Mouse (Mus musculus) heart, postnatal 0 days (tissue): ENCODE results near the gene Fn1. TPM values are rescaled to one million over a fixed set of nuclear protein-coding genes. Genes with fewer than 3 reads are reported as not detected.

Source experiments
- ATAC-seq: fragments of 200-750 bp; cut with Nextera tagmentation; 2 replicates; pipeline ENCODE4 v1.8.0; 2017; ENCODE audit warnings: low read depth, moderate number of reproducible peaks, moderate library complexity; ENCODE audit not compliant: insufficient read depth
- DNase-seq: peaks from one replicate; pipeline ENCODE4 v3.0.0-alpha.2; 2016; ENCODE audit warnings: low spot score
- H3K27ac ChIP-seq: fragments of 300-500 bp; sonication (generic); 2 replicates; pipeline ENCODE4 v1.5.1; 2014; ENCODE audit warnings: low read depth, mild to moderate bottlenecking
- H3K27me3 ChIP-seq: fragments of 300-500 bp; sonication (generic); 2 replicates; pipeline ENCODE4 v1.6.1; 2014; ENCODE audit warnings: low read length, mixed read lengths; ENCODE audit not compliant: control insufficient read depth, insufficient read depth
- H3K36me3 ChIP-seq: fragments of 300-500 bp; sonication (generic); replicated peaks from 2 replicates; pipeline ENCODE4 v1.6.1; 2014; ENCODE audit warnings: low read length, mixed read lengths; ENCODE audit not compliant: control insufficient read depth, insufficient read depth
- H3K4me1 ChIP-seq: fragments of 300-500 bp; sonication (generic); 2 replicates; pipeline ENCODE4 v1.6.1; 2014; ENCODE audit warnings: antibody characterized with exemption; ENCODE audit not compliant: control insufficient read depth, insufficient read depth
- H3K4me2 ChIP-seq: fragments of 300-500 bp; sonication (generic); 2 replicates; pipeline ENCODE4 v1.6.1; 2014; ENCODE audit warnings: low read depth, mild to moderate bottlenecking, low read length, moderate library complexity
- H3K4me3 ChIP-seq: fragments of 300-500 bp; sonication (generic); 2 replicates; pipeline ENCODE4 v1.5.1; 2014; ENCODE audit warnings: low read depth, low read length
- H3K9ac ChIP-seq: fragments of 300-500 bp; sonication (generic); replicated peaks from 2 replicates; pipeline ENCODE4 v1.6.1; 2014; ENCODE audit warnings: low read depth, low read length, mixed read lengths
- H3K9me3 ChIP-seq: fragments of 300-500 bp; sonication (generic); replicated peaks from 2 replicates; pipeline ENCODE4 v1.6.1; 2016; ENCODE audit warnings: low read length; ENCODE audit not compliant: control insufficient read depth
- CTCF ChIP-seq: IDR thresholded peaks from 2 replicates; pipeline ENCODE4 v1.5.1; 2016; ENCODE audit warnings: antibody characterized with exemption, control low read depth, low read depth
- EP300 ChIP-seq: IDR thresholded peaks from 2 replicates; pipeline ENCODE4 v1.6.1; 2016; ENCODE audit warnings: antibody characterized with exemption, low read depth
- WGBS: fragments of 180-500 bp; shearing (Covaris S2); extraction: QIAGEN DNeasy Blood & Tissue Kit; methylation state at CpG from one replicate; pipeline ENCODE4 v1.1.7; 2014; 5-methylcytosine and 5-hydroxymethylcytosine counted together
- polyA plus RNA-seq: library from polyadenylated mRNA; unstranded; fragments of >200 nt; fragmentation: Nextera tagmentation; extraction: Ambion mirVana; gene quantifications from 2 replicates; pipeline ENCODE4 v1.2.1, GENCODE M21; 2015
- total RNA-seq: library from RNA; depleted of rRNA; stranded (reverse); fragments of >200 nt; gene quantifications from 2 replicates; pipeline ENCODE4 v1.2.3, GENCODE M21; 2014; ENCODE audit warnings: low replicate concordance

Fn1 gene
- total and polyA plus RNA-seq, 2 experiments from 2014 or later: 84.2 to 234 TPM

DNA sequence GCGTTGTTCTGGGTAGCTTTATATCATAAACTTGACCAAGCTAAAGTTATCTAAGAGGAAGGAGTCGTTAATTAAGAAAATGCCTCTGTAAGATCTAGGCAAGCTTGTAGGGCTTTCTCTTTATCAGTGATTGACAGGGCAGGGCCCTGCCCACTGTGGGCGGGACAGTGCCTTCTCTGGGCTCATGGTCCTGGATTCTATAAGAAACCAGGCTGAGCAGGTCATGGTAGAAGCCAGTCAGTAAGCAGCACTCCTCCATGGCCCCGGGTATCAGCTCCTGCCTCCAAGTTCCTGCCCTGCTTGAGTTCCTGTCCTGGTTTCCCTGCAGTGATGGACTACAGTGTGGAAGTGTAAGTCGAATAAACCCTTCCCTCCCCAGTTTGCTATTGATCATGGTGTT, 43.1 kb downstream of the Fn1 start:
- no peaks in the 10 kb centered on the region for H3K4me1 ChIP-seq
- DNase-seq: no peak
- H3K4me2 ChIP-seq: no peak overlapping the region
- H3K27me3 ChIP-seq: no peaks in the 10 kb centered on the region
- TF ChIP-seq EP300 (no peak), CTCF (no peak)
- ATAC-seq: no peak
- no peak overlapping the region for H3K4me3 ChIP-seq
- peaks cover 72% of the 10 kb centered on the region for H3K36me3 ChIP-seq
- no peak overlapping the region for H3K9ac ChIP-seq
- H3K27ac ChIP-seq: no peak overlapping the region
- 81% methylated on average over 5 of the region's 5 CpGs for WGBS
- no peaks in the 10 kb centered on the region for H3K9me3 ChIP-seq

DNA sequence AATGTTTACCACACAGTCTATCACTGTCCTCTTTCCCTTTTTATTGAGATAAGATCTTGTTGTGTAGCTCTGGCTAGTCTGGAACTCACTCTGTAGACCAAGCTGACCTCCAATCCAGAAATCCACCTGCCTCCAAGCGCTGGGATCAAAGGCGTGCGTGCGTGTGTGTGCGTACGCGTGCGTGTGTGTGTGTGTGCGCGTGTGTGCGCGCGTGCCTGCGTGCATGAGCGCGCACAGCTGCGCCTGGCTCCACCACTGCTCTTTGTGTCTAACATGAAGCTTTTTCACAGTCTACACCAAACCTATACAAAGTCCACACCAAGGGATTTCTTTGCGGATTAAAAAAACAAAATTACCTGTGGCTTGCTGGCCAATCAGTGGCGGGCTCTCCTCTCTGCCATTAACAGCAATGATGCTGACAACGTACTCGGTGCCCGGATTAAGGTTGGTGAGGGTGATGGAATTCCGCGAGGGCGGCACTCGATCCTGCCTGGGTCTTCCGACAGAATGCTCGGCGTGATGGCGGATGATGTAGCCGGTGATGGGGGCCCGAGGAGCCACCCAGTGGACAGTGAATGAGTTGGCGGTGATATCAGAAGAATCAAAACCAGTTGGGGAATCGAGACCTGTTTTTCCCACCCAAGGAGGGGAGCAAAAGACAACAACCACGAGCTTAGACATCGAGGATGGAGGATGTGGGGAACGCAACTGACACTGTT, 43.8 kb downstream of the Fn1 start:
- peaks cover 72% of the 10 kb centered on the region for H3K36me3 ChIP-seq
- no peak overlapping the region for H3K27ac ChIP-seq

DNA sequence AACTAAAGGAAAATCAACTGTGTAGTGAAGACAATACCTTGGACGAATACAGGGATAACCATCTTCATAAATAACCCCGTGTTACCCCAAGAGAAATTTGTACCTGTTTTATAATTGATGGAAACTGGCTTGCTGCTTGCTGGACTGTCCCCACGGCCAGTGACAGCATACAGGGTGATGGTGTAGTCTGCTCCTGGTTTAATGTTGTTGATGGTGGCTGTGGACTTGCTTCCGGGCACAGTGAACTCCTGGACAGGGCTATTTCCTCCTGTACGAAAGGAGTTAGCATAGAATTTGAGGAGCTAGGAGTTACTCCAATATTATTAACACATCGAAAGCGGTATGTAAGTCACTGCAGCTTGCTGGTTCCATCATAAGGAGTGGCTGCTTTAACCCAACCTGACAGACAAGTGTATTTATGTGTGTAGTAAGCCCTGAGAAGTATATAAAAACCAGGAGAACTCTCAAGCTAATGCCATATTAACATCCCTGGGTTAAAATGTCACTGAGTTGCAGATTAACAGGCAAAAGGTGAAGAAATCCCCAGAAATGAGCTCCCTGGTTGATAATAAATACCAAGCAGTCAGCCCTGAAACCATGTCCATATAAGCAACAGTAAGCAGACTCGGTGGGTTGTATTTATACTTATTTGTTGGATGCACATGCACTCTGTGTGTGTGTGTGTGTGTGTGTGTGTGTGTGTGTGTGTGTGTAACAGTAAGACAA, 46.2 kb downstream of the Fn1 start:
- Histone ChIP-seq H3K4me1 (no peaks in the 10 kb centered on the region), H3K36me3 (peaks cover 68% of the 10 kb centered on the region), H3K27ac (no peak overlapping the region), H3K27me3 (no peaks in the 10 kb centered on the region), H3K9me3 (no peaks in the 10 kb centered on the region), H3K9ac (no peak overlapping the region), H3K4me2 (no peak overlapping the region), H3K4me3 (no peak overlapping the region)
- DNase-seq (no peak), ATAC-seq (no peak)
- TF ChIP-seq EP300: no peak
- no peak for TF ChIP-seq CTCF
- 85% methylated on average over 8 of the region's 8 CpGs for WGBS

More for the DNA sequence above, 43.8 kb downstream of the Fn1 start:
- H3K9ac ChIP-seq: no peak overlapping the region
- TF ChIP-seq CTCF (no peak), EP300 (no peak)
- DNase-seq (no peak), ATAC-seq (no peak)
- H3K4me1 ChIP-seq: no peaks in the 10 kb centered on the region
- H3K4me3 ChIP-seq: no peak overlapping the region
- WGBS: 92% methylated on average over 37 of the region's 37 CpGs
- no peaks in the 10 kb centered on the region for H3K9me3 ChIP-seq
- no peaks in the 10 kb centered on the region for H3K27me3 ChIP-seq
- H3K4me2 ChIP-seq: no peak overlapping the region

DNA sequence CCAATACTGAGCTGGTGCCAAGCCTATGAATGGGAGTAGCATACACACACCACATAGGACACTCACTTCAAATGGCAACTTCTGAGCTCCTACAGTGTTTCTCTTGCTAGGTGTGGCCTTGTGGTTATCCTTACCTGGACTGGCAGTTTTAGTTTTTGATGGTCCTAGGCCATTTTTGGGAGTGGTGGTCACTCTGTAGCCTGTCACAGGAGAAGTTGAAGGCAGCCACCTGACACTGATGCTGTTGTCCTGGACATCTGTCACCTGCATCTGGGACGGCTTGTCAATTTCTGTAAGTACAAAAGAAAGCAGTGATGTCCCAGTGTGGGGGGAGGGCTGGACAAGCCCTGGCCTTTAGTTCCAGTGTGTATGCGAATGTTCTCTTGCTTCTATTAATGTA, 47.2 kb downstream of the Fn1 start:
- Histone ChIP-seq H3K4me1 (no peaks in the 10 kb centered on the region), H3K27ac (no peak overlapping the region), H3K4me2 (no peak overlapping the region), H3K4me3 (no peak overlapping the region), H3K36me3 (peaks cover 66% of the 10 kb centered on the region), H3K9ac (no peak overlapping the region), H3K9me3 (no peaks in the 10 kb centered on the region), H3K27me3 (no peaks in the 10 kb centered on the region)
- 84% methylated on average over 2 of the region's 2 CpGs for WGBS
- no peak for ATAC-seq
- DNase-seq: no peak
- no peak for TF ChIP-seq CTCF
- no peak for TF ChIP-seq EP300

DNA sequence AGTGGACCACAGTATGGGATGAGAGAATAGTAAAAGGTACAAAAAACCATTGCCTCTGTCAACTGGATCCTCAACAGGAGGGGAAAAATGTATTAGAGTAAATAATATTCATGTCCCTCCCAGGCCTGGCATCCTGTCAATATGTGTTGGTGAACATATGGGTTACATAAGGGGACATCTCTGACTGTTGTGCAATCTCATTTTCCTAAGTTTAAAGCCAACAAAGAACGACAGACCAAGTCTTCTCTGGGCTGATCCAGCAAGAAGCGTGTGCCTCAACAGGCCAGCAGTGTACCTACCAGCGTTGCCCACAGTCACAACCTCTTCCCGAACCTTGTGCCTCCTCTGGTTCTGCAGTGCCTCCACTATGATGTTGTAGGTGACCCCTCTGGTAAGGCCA, 57.6 kb downstream of the Fn1 start:
- no peak overlapping the region for H3K4me2 ChIP-seq
- peaks cover 52% of the 10 kb centered on the region for H3K36me3 ChIP-seq
- H3K27ac ChIP-seq: no peak overlapping the region
- no peak overlapping the region for H3K9ac ChIP-seq
- TF ChIP-seq CTCF: no peak
- no peak for TF ChIP-seq EP300
- ATAC-seq (no peak), DNase-seq (no peak)
- no peaks in the 10 kb centered on the region for H3K9me3 ChIP-seq
- WGBS: 84% methylated on average over 4 of the region's 4 CpGs
- no peaks in the 10 kb centered on the region for H3K27me3 ChIP-seq
- H3K4me3 ChIP-seq: no peak overlapping the region
- H3K4me1 ChIP-seq: no peaks in the 10 kb centered on the region

DNA sequence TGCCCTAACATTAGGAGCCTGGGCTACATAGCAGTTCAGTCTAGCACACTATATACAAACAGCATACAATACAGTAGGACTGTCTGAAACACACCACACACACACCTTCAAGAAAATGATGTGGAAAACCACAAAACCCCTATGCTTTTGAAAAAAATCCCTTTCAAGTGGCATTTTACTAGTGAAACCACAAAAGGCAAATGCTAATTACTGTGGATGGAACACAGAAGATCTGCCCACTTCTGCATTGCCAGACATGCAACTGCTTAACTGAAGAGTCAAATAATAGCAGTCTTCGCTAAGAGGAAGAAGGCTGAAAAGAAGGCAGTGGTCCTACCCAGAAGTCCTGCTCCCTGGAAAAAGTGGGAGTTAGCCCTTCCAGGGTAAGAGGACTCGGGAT, 58.7 kb downstream of the Fn1 start:
- WGBS: 77% methylated on average over 2 of the region's 2 CpGs
- Histone ChIP-seq H3K27me3 (no peaks in the 10 kb centered on the region), H3K4me2 (no peak overlapping the region), H3K4me1 (no peaks in the 10 kb centered on the region), H3K36me3 (peaks cover 58% of the 10 kb centered on the region), H3K9me3 (no peaks in the 10 kb centered on the region), H3K9ac (no peak overlapping the region), H3K4me3 (no peak overlapping the region), H3K27ac (no peak overlapping the region)
- TF ChIP-seq CTCF (no peak), EP300 (no peak)
- ATAC-seq: no peak
- no peak for DNase-seq
